Mouse (Mus musculus) heart, postnatal 0 days (tissue): ENCODE results near the gene Rundc3a.

Experiments used
- CTCF ChIP-seq: IDR thresholded peaks from 2 replicates; pipeline ENCODE4 v1.5.1; 2016; ENCODE audit warnings: antibody characterized with exemption, control low read depth, low read depth
- EP300 ChIP-seq: IDR thresholded peaks from 2 replicates; pipeline ENCODE4 v1.6.1; 2016; ENCODE audit warnings: antibody characterized with exemption, low read depth

- TF ChIP-seq EP300: no peak
- TF ChIP-seq CTCF: no peak
Measured at GRCm38 (mm10) chr11:102399107-102399506, 5.9 kb downstream of the Rundc3a start.
